Mouse (Mus musculus) forebrain, embryonic 10.5 days (tissue): ENCODE data around the gene Tyrp1. TPM values are rescaled to one million over a fixed set of nuclear protein-coding genes. Genes with fewer than 3 reads are reported as not detected.

Experiments used
- polyA plus RNA-seq: library from polyadenylated mRNA; unstranded; fragments of >200 nt; fragmentation: Nextera tagmentation; extraction: Ambion mirVana; gene quantifications from 2 replicates; pipeline ENCODE4 v1.2.1, GENCODE M21; 2016

Gene Tyrp1
- polyA plus RNA-seq, 1 experiment from 2014 or later, result 0.58 TPM

Other genes starting within 250 kb of the Tyrp1 start
- gene Lurap1l, start 76.5 kb downstream of the Tyrp1 start, polyA plus RNA-seq, result 1.5 TPM in 2 replicates